Mouse (Mus musculus) cerebellum, adult 2 months (tissue): Measurements from ENCODE around the gene Ift81. TPM values are rescaled to one million over a fixed set of nuclear protein-coding genes. Genes with fewer than 3 reads are reported as not detected.

Source experiments
- DNase-seq, 2 experiments: peaks; one replicate each; pipeline ENCODE4 v3.0.0; 2021
- H3K27ac ChIP-seq: fragments of 200-500 bp; 2 replicates; pipeline ENCODE4 v1.5.1; 2012; ENCODE audit warnings: low read length, control low read depth, inconsistent platforms; ENCODE audit not compliant: insufficient read depth
- H3K27me3 ChIP-seq: fragments of 200-500 bp; 2 replicates; pipeline ENCODE4 v1.6.1; 2012; ENCODE audit warnings: inconsistent platforms, mild to moderate bottlenecking, low read length, moderate library complexity; ENCODE audit not compliant: control insufficient read depth, insufficient read depth
- H3K4me1 ChIP-seq: fragments of 200-500 bp; 2 replicates; pipeline ENCODE4 v1.6.1; 2011; ENCODE audit warnings: low read length; ENCODE audit not compliant: control insufficient read depth, insufficient read depth
- H3K4me3 ChIP-seq: fragments of 200-500 bp; replicated peaks from 2 replicates; pipeline ENCODE3; 2011; ENCODE audit warnings: mild to moderate bottlenecking, low read depth, low read length, control low read depth; ENCODE audit not compliant: insufficient read depth
- CTCF ChIP-seq: fragments of 200-500 bp; IDR thresholded peaks from 2 replicates; pipeline ENCODE4 v1.5.1; 2011; ENCODE audit warnings: low read depth, mild to moderate bottlenecking, control low read depth, low read length, moderate library complexity, borderline replicate concordance; ENCODE audit not compliant: insufficient read depth
- POLR2A ChIP-seq: fragments of 200-500 bp; IDR thresholded peaks from 2 replicates; pipeline ENCODE4 v1.6.1; 2011; ENCODE audit warnings: low read length, control low read depth, borderline replicate concordance; ENCODE audit not compliant: insufficient read depth
- WGBS: fragments of 180-500 bp; shearing (Covaris S2); methylation state at CpG from one replicate; pipeline ENCODE4 v1.1.7; 2018; 5-methylcytosine and 5-hydroxymethylcytosine counted together
- polyA plus RNA-seq: library from polyadenylated mRNA; depleted of rRNA; stranded (reverse); fragments of >200 nt; gene quantifications from 2 replicates; pipeline ENCODE4 v1.2.3, GENCODE M21; 2012

Gene Ift81
- polyA plus RNA-seq, 1 experiment = 20.4 TPM

- no peaks in the 10 kb centered on the region for H3K27me3 ChIP-seq
- peaks cover 28% of the 10 kb centered on the region for H3K4me1 ChIP-seq
- WGBS = 13% methylated on average over 11 of the region's 11 CpGs
- TF ChIP-seq POLR2A (peak; percentile 28; the same call in 1 of the 2 replicates), CTCF (no peak)
- H3K4me3 ChIP-seq = no peak overlapping the region
- DNase-seq = peak; percentile 80 to 94
- H3K27ac ChIP-seq = peak overlapping the region; percentile 94
These were observed 105.4 kb downstream of the Ift81 start for GRCm38 (mm10) chr5:122508861-122509306.

- TF ChIP-seq POLR2A (no peak), CTCF (no peak)
- no peak overlapping the region for H3K27ac ChIP-seq
- no peak overlapping the region for H3K4me3 ChIP-seq
- H3K4me1 ChIP-seq = peaks cover 34% of the 10 kb centered on the region
- DNase-seq = no peak
- H3K27me3 ChIP-seq = no peaks in the 10 kb centered on the region
These were observed 106.9 kb downstream of the Ift81 start for GRCm38 (mm10) chr5:122507396-122507795.

GRCm38 (mm10) chr5:122506462-122506861 lies 107.9 kb downstream of the Ift81 start:
- 89% methylated on average over 3 of the region's 3 CpGs for WGBS
- peak in 1 of 2 experiments; percentile 8 for DNase-seq
- H3K4me1 ChIP-seq = peaks cover 31% of the 10 kb centered on the region
- TF ChIP-seq POLR2A (no peak), CTCF (0 out of 2 replicates have a peak, but pooled peaks have one; percentile 20)
- no peak overlapping the region for H3K4me3 ChIP-seq
- no peak overlapping the region for H3K27ac ChIP-seq
- no peaks in the 10 kb centered on the region for H3K27me3 ChIP-seq

DNA sequence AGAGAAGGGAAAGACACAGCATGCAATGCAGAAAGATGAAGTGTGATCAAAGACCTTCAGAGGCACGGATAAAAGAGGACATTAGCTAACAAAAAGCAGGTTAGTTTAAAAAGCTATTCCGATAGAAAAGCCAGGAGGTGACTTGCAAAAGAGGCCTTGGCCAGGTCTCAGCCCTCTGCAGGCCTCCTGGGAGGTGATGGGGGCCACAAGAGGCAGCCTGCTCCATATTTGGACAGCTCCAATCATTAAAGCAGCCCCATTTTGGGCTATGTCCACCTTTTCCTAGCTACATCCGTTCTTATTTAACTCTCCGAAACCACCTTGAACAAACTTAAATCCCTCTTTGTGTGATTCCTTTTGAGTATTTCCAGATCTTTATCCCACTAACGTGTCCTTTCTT lies 108.8 kb downstream of the Ift81 start:
- no peaks in the 10 kb centered on the region for H3K27me3 ChIP-seq
- no peak overlapping the region for H3K27ac ChIP-seq
- peaks cover 23% of the 10 kb centered on the region for H3K4me1 ChIP-seq
- 72% methylated on average over 5 of the region's 5 CpGs for WGBS
- peak in 1 of 2 experiments; percentile 10 for DNase-seq
- no peak overlapping the region for H3K4me3 ChIP-seq
- no peak for TF ChIP-seq CTCF
- TF ChIP-seq POLR2A = no peak

- TF ChIP-seq CTCF (no peak), POLR2A (no peak)
- Histone ChIP-seq H3K4me1 (peaks cover 7% of the 10 kb centered on the region), H3K27me3 (no peaks in the 10 kb centered on the region), H3K27ac (peak overlapping the region; percentile 99; the same call in 1 of the 2 replicates), H3K4me3 (no peak overlapping the region)
- WGBS = 63% methylated on average over 4 of the region's 4 CpGs
- peak in 1 of 2 experiments; percentile 23 for DNase-seq
These were observed 110.6 kb downstream of the Ift81 start for GRCm38 (mm10) chr5:122503760-122504119.

GRCm38 (mm10) chr5:122503015-122503759 lies 111.1 kb downstream of the Ift81 start:
- peak overlapping the region; percentile 99 for H3K27ac ChIP-seq
- no peak for DNase-seq
- no peaks in the 10 kb centered on the region for H3K27me3 ChIP-seq
- peaks cover 7% of the 10 kb centered on the region for H3K4me1 ChIP-seq
- peak overlapping the region; percentile 79 for H3K4me3 ChIP-seq
- TF ChIP-seq POLR2A (no peak), CTCF (no peak)
- WGBS = 27% methylated on average over 15 of the region's 15 CpGs

- H3K27ac ChIP-seq = peak within 1 kb of the TSS; percentile 99
- peak within 1 kb of the TSS; percentile 99 for H3K4me3 ChIP-seq
- DNase-seq = peak; percentile 93 to 95
- TF ChIP-seq CTCF (no peak), POLR2A (peak; percentile 95)
- no peaks in the 10 kb centered on the region for H3K27me3 ChIP-seq
- WGBS = under 1% methylated on average over 111 of the region's 113 CpGs
- H3K4me1 ChIP-seq = peaks cover 7% of the 10 kb centered on the region
These were observed 112.0 kb downstream of the Ift81 start, which contains the start of gene Atp2a2 for GRCm38 (mm10) chr5:122502077-122502941. Atp2a2 (minus strand) TSS chr5:122502225.
